Mouse (Mus musculus): ENCODE measurements at regions not wholly inside any gene's neighbourhood (a gene's known extent, or its start where the extent isn't known, plus 50 kb on each side); places are given as distances from the start of the nearest gene placed in this dataset.

- Histone ChIP-seq H3K9me3 (ENCODE audit: low read length) (no peaks in the 10 kb centered on the region), H3K4me1 (ENCODE audit: insufficient read depth) (no peaks in the 10 kb centered on the region), H3K4me3 (ENCODE audit: low read depth, low read length) (no peak overlapping the region), H3K4me2 (ENCODE audit: low read depth, low read length) (no peak overlapping the region), H3K27me3 (ENCODE audit: insufficient read depth, low read length) (no peaks in the 10 kb centered on the region), H3K9ac (replicated peaks) (no peak overlapping the region), H3K27ac (ENCODE audit: low read depth) (no peak overlapping the region), H3K36me3 (replicated peaks; ENCODE audit: insufficient read depth, low read length) (no peaks in the 10 kb centered on the region)
- 83% methylated on average over 4 of the region's 4 CpGs for WGBS (ENCODE audit: insufficient replicate concordance)
- no peak for ATAC-seq
- DNase-seq = no peak
- TF ChIP-seq EP300 (IDR thresholded peaks at IDR 0.05; ENCODE audit: low read depth) (no peak), CTCF (IDR thresholded peaks at IDR 0.05; ENCODE audit: low read depth) (no peak)
Measured at GRCm38 (mm10) chr9:33062476-33062875, 426.5 kb downstream of the Ets1 start.

GRCm38 (mm10) chr9:33065331-33065730, 429.3 kb downstream of the Ets1 start:
- no peaks in the 10 kb centered on the region for H3K27me3 ChIP-seq (ENCODE audit: insufficient read depth, low read length)
- no peaks in the 10 kb centered on the region for H3K36me3 ChIP-seq (replicated peaks; ENCODE audit: insufficient read depth, low read length)
- DNase-seq (no peak), ATAC-seq (no peak)
- WGBS (ENCODE audit: insufficient replicate concordance) = 73% methylated on average over 3 of the region's 3 CpGs
- H3K9ac ChIP-seq (replicated peaks) = no peak overlapping the region
- H3K9me3 ChIP-seq (ENCODE audit: low read length) = no peaks in the 10 kb centered on the region
- no peaks in the 10 kb centered on the region for H3K4me1 ChIP-seq (ENCODE audit: insufficient read depth)
- no peak for TF ChIP-seq CTCF (IDR thresholded peaks at IDR 0.05; ENCODE audit: low read depth)
- TF ChIP-seq EP300 (IDR thresholded peaks at IDR 0.05; ENCODE audit: low read depth) = no peak
- H3K27ac ChIP-seq (ENCODE audit: low read depth) = no peak overlapping the region
- H3K4me3 ChIP-seq (ENCODE audit: low read depth, low read length) = no peak overlapping the region
- H3K4me2 ChIP-seq (ENCODE audit: low read depth, low read length) = no peak overlapping the region

- H3K9ac ChIP-seq (replicated peaks) = no peak overlapping the region
- no peak overlapping the region for H3K27ac ChIP-seq (ENCODE audit: low read depth)
- H3K9me3 ChIP-seq (ENCODE audit: low read length) = no peaks in the 10 kb centered on the region
- TF ChIP-seq CTCF (IDR thresholded peaks at IDR 0.05; ENCODE audit: low read depth) = no peak
- no peak for TF ChIP-seq EP300 (IDR thresholded peaks at IDR 0.05; ENCODE audit: low read depth)
- 70% methylated on average over 1 of the region's 1 CpGs for WGBS (ENCODE audit: insufficient replicate concordance)
- H3K4me1 ChIP-seq (ENCODE audit: insufficient read depth) = no peaks in the 10 kb centered on the region
- no peak for DNase-seq
- no peak overlapping the region for H3K4me3 ChIP-seq (ENCODE audit: low read depth, low read length)
- no peaks in the 10 kb centered on the region for H3K36me3 ChIP-seq (replicated peaks; ENCODE audit: insufficient read depth, low read length)
- H3K27me3 ChIP-seq (ENCODE audit: insufficient read depth, low read length) = no peaks in the 10 kb centered on the region
- no peak overlapping the region for H3K4me2 ChIP-seq (ENCODE audit: low read depth, low read length)
- no peak for ATAC-seq
Measured at GRCm38 (mm10) chr9:33067521-33067920, 431.5 kb downstream of the Ets1 start.

- ATAC-seq (no peak), DNase-seq (no peak)
- WGBS (ENCODE audit: insufficient replicate concordance) = 72% methylated on average over 3 of the region's 3 CpGs
- H3K4me3 ChIP-seq (ENCODE audit: low read depth, low read length) = no peak overlapping the region
- no peaks in the 10 kb centered on the region for H3K9me3 ChIP-seq (ENCODE audit: low read length)
- H3K36me3 ChIP-seq (replicated peaks; ENCODE audit: insufficient read depth, low read length) = no peaks in the 10 kb centered on the region
- no peak overlapping the region for H3K27ac ChIP-seq (ENCODE audit: low read depth)
- no peak overlapping the region for H3K4me2 ChIP-seq (ENCODE audit: low read depth, low read length)
- no peaks in the 10 kb centered on the region for H3K27me3 ChIP-seq (ENCODE audit: insufficient read depth, low read length)
- no peaks in the 10 kb centered on the region for H3K4me1 ChIP-seq (ENCODE audit: insufficient read depth)
- TF ChIP-seq CTCF (IDR thresholded peaks at IDR 0.05; ENCODE audit: low read depth) = no peak
- no peak for TF ChIP-seq EP300 (IDR thresholded peaks at IDR 0.05; ENCODE audit: low read depth)
- H3K9ac ChIP-seq (replicated peaks) = no peak overlapping the region
Measured at GRCm38 (mm10) chr9:33070116-33070515, 434.1 kb downstream of the Ets1 start.

- Histone ChIP-seq H3K36me3 (replicated peaks; ENCODE audit: insufficient read depth, low read length) (no peaks in the 10 kb centered on the region), H3K27ac (ENCODE audit: low read depth) (no peak overlapping the region), H3K27me3 (ENCODE audit: insufficient read depth, low read length) (no peaks in the 10 kb centered on the region), H3K9me3 (ENCODE audit: low read length) (no peaks in the 10 kb centered on the region), H3K4me3 (ENCODE audit: low read depth, low read length) (no peak overlapping the region), H3K4me2 (ENCODE audit: low read depth, low read length) (no peak overlapping the region), H3K4me1 (ENCODE audit: insufficient read depth) (no peaks in the 10 kb centered on the region), H3K9ac (replicated peaks) (no peak overlapping the region)
- DNase-seq = no peak
- no peak for ATAC-seq
- TF ChIP-seq EP300 (IDR thresholded peaks at IDR 0.05; ENCODE audit: low read depth) (no peak), CTCF (IDR thresholded peaks at IDR 0.05; ENCODE audit: low read depth) (no peak)
- 38% methylated on average over 3 of the region's 3 CpGs for WGBS (ENCODE audit: insufficient replicate concordance)
Measured at GRCm38 (mm10) chr9:33080271-33080670, 444.2 kb downstream of the Ets1 start.

GRCm38 (mm10) chr9:33080774-33081173, 444.8 kb downstream of the Ets1 start:
- Histone ChIP-seq H3K27ac (ENCODE audit: low read depth) (no peak overlapping the region), H3K4me1 (ENCODE audit: insufficient read depth) (no peaks in the 10 kb centered on the region), H3K4me3 (ENCODE audit: low read depth, low read length) (no peak overlapping the region), H3K9ac (replicated peaks) (no peak overlapping the region), H3K36me3 (replicated peaks; ENCODE audit: insufficient read depth, low read length) (no peaks in the 10 kb centered on the region), H3K4me2 (ENCODE audit: low read depth, low read length) (no peak overlapping the region), H3K9me3 (ENCODE audit: low read length) (no peaks in the 10 kb centered on the region), H3K27me3 (ENCODE audit: insufficient read depth, low read length) (no peaks in the 10 kb centered on the region)
- ATAC-seq (no peak), DNase-seq (no peak)
- TF ChIP-seq CTCF (IDR thresholded peaks at IDR 0.05; ENCODE audit: low read depth) (peak; percentile 53), EP300 (IDR thresholded peaks at IDR 0.05; ENCODE audit: low read depth) (no peak)
- 50% methylated on average over 6 of the region's 6 CpGs for WGBS (ENCODE audit: insufficient replicate concordance)

GRCm38 (mm10) chr9:33089977-33090376, 454.0 kb downstream of the Ets1 start:
- no peak for ATAC-seq
- TF ChIP-seq EP300 (IDR thresholded peaks at IDR 0.05; ENCODE audit: low read depth) (no peak), CTCF (IDR thresholded peaks at IDR 0.05; ENCODE audit: low read depth) (no peak)
- WGBS (ENCODE audit: insufficient replicate concordance) = 60% methylated on average over 3 of the region's 3 CpGs
- Histone ChIP-seq H3K36me3 (replicated peaks; ENCODE audit: insufficient read depth, low read length) (no peaks in the 10 kb centered on the region), H3K4me1 (ENCODE audit: insufficient read depth) (no peaks in the 10 kb centered on the region), H3K9ac (replicated peaks) (no peak overlapping the region), H3K9me3 (ENCODE audit: low read length) (no peaks in the 10 kb centered on the region), H3K4me3 (ENCODE audit: low read depth, low read length) (no peak overlapping the region), H3K4me2 (ENCODE audit: low read depth, low read length) (no peak overlapping the region), H3K27me3 (ENCODE audit: insufficient read depth, low read length) (no peaks in the 10 kb centered on the region), H3K27ac (ENCODE audit: low read depth) (no peak overlapping the region)
- no peak for DNase-seq

All from liver, postnatal 0 days (tissue).